Mouse (Mus musculus): Measurements from ENCODE around the gene Prr12.

DNA sequence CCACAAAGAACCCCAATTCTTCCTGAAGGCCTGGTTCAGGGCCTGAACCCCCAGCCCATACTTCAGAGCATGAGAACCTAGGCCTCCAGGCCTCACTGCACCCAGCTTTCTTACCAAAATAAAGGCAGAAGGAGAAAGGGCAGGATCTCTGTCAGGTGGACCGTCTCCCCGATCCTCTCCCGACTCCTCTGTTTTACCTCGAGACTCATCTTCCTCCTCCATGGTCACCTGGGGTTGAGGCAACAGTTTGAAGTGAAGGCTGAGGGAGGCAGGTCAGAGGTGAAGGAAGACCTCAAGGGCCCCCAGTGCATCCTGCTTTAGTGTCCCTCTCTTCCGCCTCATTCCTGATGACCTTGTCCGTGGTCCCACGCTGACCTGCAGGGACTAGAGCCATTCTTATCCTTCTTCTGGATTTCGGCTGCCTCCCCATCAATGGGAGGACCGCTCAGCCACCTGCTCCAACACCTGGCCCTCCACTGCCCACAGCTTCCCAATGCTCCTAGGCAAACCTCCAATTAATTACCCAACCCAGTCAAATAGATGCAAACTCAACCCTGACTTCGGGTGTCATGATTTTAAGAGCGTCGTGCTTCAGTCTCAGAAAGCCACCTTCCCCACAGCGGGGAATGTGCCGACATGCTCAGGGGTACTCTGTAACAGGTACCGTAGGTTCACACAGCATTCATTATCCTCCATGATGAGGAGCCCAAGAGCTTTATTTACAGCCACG lies 39.1 kb downstream of the Prr12 start:
- TF ChIP-seq EP300 (IDR thresholded peaks at IDR 0.05; ENCODE audit: low read depth) (no peak), CTCF (IDR thresholded peaks at IDR 0.05; ENCODE audit: low read depth) (no peak)

All from liver, postnatal 0 days (tissue).